Mouse (Mus musculus) CD4-positive naive resting alpha-beta T cell, adult 76 days (primary cell): Measurements from ENCODE around the gene Zic5. TPM values are rescaled to one million over a fixed set of nuclear protein-coding genes. Genes with fewer than 3 reads are reported as not detected.

Experiments used
- total RNA-seq: library from RNA; stranded (reverse); gene quantifications from one replicate; pipeline ENCODE4 v1.2.4, GENCODE M21; 2023

The Zic5 gene
- total RNA-seq, result not detected

DNA sequence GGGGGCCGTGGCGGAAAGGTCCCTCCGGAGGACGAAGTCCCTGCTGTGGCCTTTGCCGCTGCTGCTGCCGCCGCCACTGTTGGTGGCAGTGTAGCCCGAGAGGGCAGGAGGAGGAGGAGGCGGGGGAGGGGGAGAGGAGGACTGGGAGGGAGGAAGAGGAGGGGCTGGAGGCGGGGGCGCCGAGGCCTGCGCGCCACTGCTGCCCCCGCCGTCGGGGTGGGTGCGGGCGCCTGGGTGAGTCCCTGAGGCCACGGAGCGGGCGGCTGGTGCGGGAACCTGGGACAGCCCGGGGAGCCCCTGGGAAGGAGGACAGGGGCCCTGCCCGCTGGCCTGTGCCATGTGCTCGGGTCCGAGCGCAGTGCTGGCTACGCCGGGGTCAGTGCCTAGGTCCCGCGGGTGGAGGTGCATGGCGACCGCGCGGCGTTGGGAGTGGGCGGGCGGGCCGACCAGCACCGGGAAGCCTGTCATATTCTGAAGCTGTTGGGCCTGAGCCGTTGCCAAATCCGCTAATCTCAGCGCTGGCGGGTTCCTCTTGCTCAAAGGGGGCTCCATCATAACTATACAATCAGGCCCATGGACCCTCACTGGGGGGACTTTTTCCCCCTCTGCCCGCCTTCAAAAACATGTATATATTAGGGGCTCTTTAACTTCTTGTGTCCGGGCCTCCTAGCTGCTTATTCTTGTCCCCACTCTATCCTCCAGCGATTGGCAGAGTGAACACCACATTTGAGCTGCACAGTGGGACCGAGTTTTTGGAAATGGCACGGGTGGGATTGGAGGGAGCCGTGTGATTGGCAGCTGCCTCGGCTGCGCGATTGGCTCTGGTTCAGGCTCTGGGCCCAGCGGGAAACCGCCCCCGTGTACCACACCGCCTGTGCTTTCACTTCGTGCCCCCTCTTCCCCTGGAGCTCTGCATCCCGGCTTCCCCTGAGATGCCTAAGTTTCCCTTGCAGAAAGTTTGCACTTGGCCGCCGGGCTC is at the start of gene Zic5:
TSS of gene Zic5 (minus strand) at position 915 of the 979 bp plus-strand sequence.

DNA sequence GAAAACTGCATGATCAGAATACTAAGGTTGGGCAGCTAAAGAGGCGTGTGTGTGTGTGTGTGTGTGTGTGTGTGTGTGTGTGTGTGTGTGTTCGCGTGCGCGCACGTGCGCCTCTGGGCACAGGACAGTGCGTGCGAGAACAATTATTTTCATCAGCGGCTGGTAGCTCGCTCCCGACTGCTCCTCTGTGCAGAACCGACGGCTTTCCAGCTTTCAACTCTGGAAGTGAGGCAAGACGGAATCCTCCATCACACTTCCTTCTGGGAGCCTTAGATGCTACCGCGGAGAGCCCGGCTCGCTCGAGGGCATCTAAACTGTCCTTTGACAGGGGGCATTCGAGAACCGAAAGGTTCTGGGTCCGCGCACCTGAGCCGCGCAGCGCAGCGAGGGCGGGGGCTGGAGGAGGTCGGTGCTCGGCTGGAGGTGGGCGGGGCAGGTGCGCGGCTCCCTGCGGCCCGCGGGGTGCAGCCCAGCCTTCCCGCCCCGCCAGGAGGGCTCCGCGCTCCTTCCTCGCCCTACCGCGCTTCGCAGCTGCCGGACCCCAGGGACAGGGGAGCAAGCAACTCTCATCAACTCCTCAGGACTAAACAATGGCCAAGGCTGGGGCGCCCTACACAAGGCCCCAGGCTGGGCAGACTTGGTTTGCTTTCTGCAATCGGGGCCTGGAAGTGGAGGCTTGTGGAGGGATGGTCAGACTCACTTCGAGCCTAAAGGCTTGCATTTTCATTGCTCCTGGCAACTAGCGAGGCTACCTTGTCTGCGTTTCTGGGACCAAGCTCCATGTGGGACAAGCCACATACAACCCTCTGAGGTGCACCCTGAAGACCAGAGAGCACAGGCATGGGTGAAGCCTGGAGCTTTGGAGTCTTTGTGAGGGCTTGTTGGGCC is 25.2 kb upstream of the Zic5 start, which contains the start of gene Gm10837:
TSS of gene Gm10837 (plus strand) at position 146 of the 888 bp plus-strand sequence.

DNA sequence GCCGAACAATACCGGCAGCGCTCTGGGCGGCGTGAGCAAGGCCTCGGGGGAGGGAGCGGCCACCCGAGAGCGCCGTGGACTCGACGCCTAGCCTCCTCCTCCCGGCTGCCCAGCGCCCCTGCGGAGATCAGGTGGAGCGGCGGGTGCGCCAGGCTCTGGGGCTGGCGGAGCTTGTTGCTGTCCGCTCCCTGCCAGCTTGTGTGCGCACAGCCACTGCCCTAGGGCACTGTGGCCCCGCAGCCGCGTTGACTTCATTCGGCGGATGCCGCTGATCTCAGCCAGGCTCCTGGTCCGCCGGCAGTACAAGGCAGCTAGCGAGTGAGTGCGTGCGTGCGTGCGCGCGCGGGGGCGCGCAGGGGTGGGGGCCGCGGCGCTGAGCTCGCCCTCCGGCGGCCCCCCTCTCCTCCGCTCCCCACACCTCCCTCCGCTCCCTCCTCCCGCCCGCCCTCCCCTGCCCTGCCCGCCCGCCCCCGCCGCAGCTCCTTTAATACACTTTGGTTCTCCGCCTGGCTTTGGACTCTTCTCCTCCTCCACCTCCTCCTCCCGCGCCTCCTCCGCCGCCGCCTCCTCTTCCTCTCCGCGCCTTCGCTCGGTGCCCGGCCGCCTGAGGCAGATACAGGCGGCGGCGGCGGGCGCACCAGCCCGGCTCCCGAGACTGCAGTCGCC is 9.5 kb upstream of the Zic5 start, which contains the start of gene Zic2:
TSS of gene Zic2 (plus strand) at position 545 of the 666 bp plus-strand sequence.

GRCm38 (mm10) chr14:122450496-122451382 is 14.7 kb downstream of the Zic5 start, which contains the start of gene Gm5089:
Gene Gm5089, minus strand, starts transcription at chr14:122451115.

Other genes starting within 250 kb of the Zic5 start
- not detected for gene Gm5089, start 14.6 kb downstream of the Zic5 start, total RNA-seq
- not detected for gene Zic2, start 9.8 kb upstream of the Zic5 start, total RNA-seq
- not detected for gene Gm10837, start 24.9 kb upstream of the Zic5 start, total RNA-seq
- gene Pcca, start 68.6 kb upstream of the Zic5 start, total RNA-seq, result 26.3 TPM